Mouse (Mus musculus): ENCODE results near the gene Shank2. TPM values are rescaled to one million over a fixed set of nuclear protein-coding genes. Genes with fewer than 3 reads are reported as not detected.

Shank2 gene
- total and polyA plus RNA-seq, 3 experiments, result not detected

DNA sequence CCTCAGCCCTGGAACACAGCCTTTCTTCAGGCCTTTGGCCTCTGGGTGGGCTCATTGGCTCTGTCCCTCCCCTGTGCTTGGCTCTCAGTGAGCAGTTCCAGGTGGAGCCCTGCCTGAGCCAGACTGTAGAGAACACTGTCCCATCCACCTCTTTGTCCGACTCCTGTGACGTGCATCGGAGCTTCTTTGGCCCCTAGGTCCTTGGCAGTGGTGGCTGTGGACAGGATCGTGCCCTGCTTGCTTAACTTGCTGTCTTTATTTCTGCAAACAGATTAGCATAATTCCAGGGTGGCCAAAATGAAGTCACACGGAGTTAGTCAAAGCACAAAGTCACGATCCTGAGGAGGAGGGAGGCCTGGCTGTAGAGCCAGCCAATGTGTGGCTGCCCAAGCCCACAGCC is 419.8 kb downstream of the Shank2 start:
- Histone ChIP-seq H3K27ac (ENCODE audit: control insufficient read depth, low read depth, low read length) (no peak overlapping the region), H3K79me2 (ENCODE audit: control insufficient read depth, insufficient read depth, low read length, poor library complexity) (no peaks in the 10 kb centered on the region)
- no peak for DNase-seq (ENCODE audit: low read depth, low spot score)

DNA sequence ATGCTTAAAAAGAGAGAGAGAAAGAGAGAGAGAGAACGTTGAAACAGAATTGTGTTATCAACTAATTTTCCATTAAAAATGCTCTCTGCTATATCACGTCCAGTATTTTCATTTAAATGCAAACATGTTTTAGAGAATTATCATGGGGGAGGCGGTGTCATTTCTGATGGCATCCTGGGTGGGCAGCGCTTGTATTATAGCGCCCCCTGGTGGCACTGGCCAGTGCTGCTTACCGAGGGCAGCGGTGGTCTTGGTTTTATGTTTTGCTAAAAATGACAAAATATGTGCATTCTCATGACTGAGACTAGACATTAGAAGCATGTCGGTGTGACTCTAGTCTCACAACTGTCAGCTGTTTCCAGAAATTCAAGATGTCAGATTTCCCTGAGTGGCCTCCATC is 424.2 kb downstream of the Shank2 start:
- Histone ChIP-seq H3K4me3 (ENCODE audit: control insufficient read depth in 1 of 2, insufficient read depth in 1 of 2, low read depth in 2 of 2, low read length in 2 of 2) (no peak overlapping the region), H3K9ac (ENCODE audit: control insufficient read depth, low read depth, low read length, poor library complexity, severe bottlenecking) (no peak overlapping the region), H3K36me3 (ENCODE audit: control insufficient read depth in 1 of 2, insufficient read depth in 2 of 2, low read length in 2 of 2) (no peaks in the 10 kb centered on the region), H3K27ac (ENCODE audit: control insufficient read depth, low read depth, low read length) (no peak overlapping the region), H3K79me2 (ENCODE audit: control insufficient read depth, insufficient read depth, low read length, poor library complexity) (no peaks in the 10 kb centered on the region), H3K9me3 (replicated peaks; ENCODE audit: insufficient read depth, low read length) (no peaks in the 10 kb centered on the region), H3K4me1 (ENCODE audit: control insufficient read depth in 1 of 2, insufficient read depth in 2 of 2, low read length in 2 of 2) (no peaks in the 10 kb centered on the region), H3K27me3 (ENCODE audit: control insufficient read depth in 1 of 2, insufficient read depth in 2 of 2, low read length in 2 of 2) (no peaks in the 10 kb centered on the region)
- peak; percentile 57 for DNase-seq (ENCODE audit: low read depth, low spot score)
- TF ChIP-seq NELFE (IDR thresholded peaks at IDR 0.05; ENCODE audit: low read depth, low read length) (no peak), ZMIZ1 (IDR thresholded peaks at IDR 0.05; ENCODE audit: low read depth, low read length) (no peak), RAD21 (IDR thresholded peaks at IDR 0.05; ENCODE audit: low read depth, low read length) (peak; percentile 92), ZKSCAN1 (IDR thresholded peaks at IDR 0.05; ENCODE audit: low read depth, low read length) (no peak), ZNF384 (IDR thresholded peaks at IDR 0.05; ENCODE audit: low read depth, low read length) (no peak), ELF1 (IDR thresholded peaks at IDR 0.05; ENCODE audit: low read depth, low read length) (no peak), MYC (IDR thresholded peaks at IDR 0.05; ENCODE audit: low read depth, low read length) (no peak), HCFC1 (IDR thresholded peaks at IDR 0.05; ENCODE audit: low read depth, low read length) (no peak), TBP (IDR thresholded peaks at IDR 0.05; ENCODE audit: low read depth, low read length) (no peak), TCF12 (IDR thresholded peaks at IDR 0.05; ENCODE audit: low read depth, low read length) (no peak), JUND (IDR thresholded peaks at IDR 0.05; ENCODE audit: low read depth, low read length) (no peak), MYB (IDR thresholded peaks at IDR 0.05; ENCODE audit: low read depth, low read length) (no peak), GABPA (IDR thresholded peaks at IDR 0.05; ENCODE audit: low read depth, low read length) (no peak), CHD2 (IDR thresholded peaks at IDR 0.05; ENCODE audit: low read length) (no peak), E2F4 (IDR thresholded peaks at IDR 0.05; ENCODE audit: borderline replicate concordance, low read depth, low read length) (no peak), TAL1 (IDR thresholded peaks at IDR 0.05; ENCODE audit: low read length) (no peak), RCOR1 (IDR thresholded peaks at IDR 0.05; ENCODE audit: low read depth, low read length) (no peak), SMC3 (IDR thresholded peaks at IDR 0.05; ENCODE audit: low read depth, low read length) (peak; percentile 87), POLR2A (IDR thresholded peaks at IDR 0.05; ENCODE audit: control insufficient read depth in 1 of 2, insufficient read depth in 1 of 2, low read depth in 1 of 2, low read length in 2 of 2, poor library complexity in 1 of 2) (no peak), CTCF (IDR thresholded peaks at IDR 0.05 in 2 of 3, conservative IDR thresholded peaks at IDR 0.05 in 1 of 3; ENCODE audit: control insufficient read depth in 1 of 3, insufficient read depth in 1 of 3, low read depth in 2 of 3, low read length in 3 of 3, poor library complexity in 1 of 3, severe bottlenecking in 1 of 3) (peak; percentile 90 to 96 (median 91)), POLR2AphosphoS5 (IDR thresholded peaks at IDR 0.05; ENCODE audit: borderline replicate concordance, low read depth, low read length) (no peak), USF1 (IDR thresholded peaks at IDR 0.05; ENCODE audit: low read depth, low read length) (no peak), NRF1 (IDR thresholded peaks at IDR 0.05; ENCODE audit: insufficient read depth, low read depth, low read length, poor library complexity, severe bottlenecking) (no peak), EP300 (IDR thresholded peaks at IDR 0.05; ENCODE audit: low read depth in 1 of 2, low read length in 2 of 2) (no peak), MAZ (IDR thresholded peaks at IDR 0.05; ENCODE audit: low read depth, low read length) (0 out of 2 replicates have a peak, but pooled peaks have one; percentile 25), ETS1 (IDR thresholded peaks at IDR 0.05; ENCODE audit: low read depth, low read length) (no peak), UBTF (IDR thresholded peaks at IDR 0.05; ENCODE audit: borderline replicate concordance, insufficient read depth, low read depth, low read length) (no peak), USF2 (IDR thresholded peaks at IDR 0.05; ENCODE audit: borderline replicate concordance in 1 of 2, insufficient read depth in 1 of 2, low read depth in 1 of 2, low read length in 2 of 2) (no peak), SIN3A (IDR thresholded peaks at IDR 0.05; ENCODE audit: low read length) (no peak)

More for the DNA sequence above, 419.8 kb downstream of the Shank2 start:
- H3K9me3 ChIP-seq (replicated peaks; ENCODE audit: insufficient read depth, low read length), result no peaks in the 10 kb centered on the region
- no peaks in the 10 kb centered on the region for H3K4me1 ChIP-seq (ENCODE audit: control insufficient read depth in 1 of 2, insufficient read depth in 2 of 2, low read length in 2 of 2)
- no peaks in the 10 kb centered on the region for H3K27me3 ChIP-seq (ENCODE audit: control insufficient read depth in 1 of 2, insufficient read depth in 2 of 2, low read length in 2 of 2)
- H3K4me3 ChIP-seq (ENCODE audit: control insufficient read depth in 1 of 2, insufficient read depth in 1 of 2, low read depth in 2 of 2, low read length in 2 of 2), result no peak overlapping the region
- no peak overlapping the region for H3K9ac ChIP-seq (ENCODE audit: control insufficient read depth, low read depth, low read length, poor library complexity, severe bottlenecking)
- H3K36me3 ChIP-seq (ENCODE audit: control insufficient read depth in 1 of 2, insufficient read depth in 2 of 2, low read length in 2 of 2), result no peaks in the 10 kb centered on the region
- TF ChIP-seq NRF1 (IDR thresholded peaks at IDR 0.05; ENCODE audit: insufficient read depth, low read depth, low read length, poor library complexity, severe bottlenecking), result no peak
- TF ChIP-seq NELFE (IDR thresholded peaks at IDR 0.05; ENCODE audit: low read depth, low read length), result no peak
- no peak for TF ChIP-seq TCF12 (IDR thresholded peaks at IDR 0.05; ENCODE audit: low read depth, low read length)
- TF ChIP-seq RCOR1 (IDR thresholded peaks at IDR 0.05; ENCODE audit: low read depth, low read length), result no peak
- TF ChIP-seq POLR2A (IDR thresholded peaks at IDR 0.05; ENCODE audit: control insufficient read depth in 1 of 2, insufficient read depth in 1 of 2, low read depth in 1 of 2, low read length in 2 of 2, poor library complexity in 1 of 2), result no peak
- TF ChIP-seq ETS1 (IDR thresholded peaks at IDR 0.05; ENCODE audit: low read depth, low read length), result no peak
- TF ChIP-seq MYB (IDR thresholded peaks at IDR 0.05; ENCODE audit: low read depth, low read length), result no peak
- TF ChIP-seq MAZ (IDR thresholded peaks at IDR 0.05; ENCODE audit: low read depth, low read length), result no peak
- TF ChIP-seq USF2 (IDR thresholded peaks at IDR 0.05; ENCODE audit: borderline replicate concordance in 1 of 2, insufficient read depth in 1 of 2, low read depth in 1 of 2, low read length in 2 of 2), result no peak
- no peak for TF ChIP-seq ZC3H11A (IDR thresholded peaks at IDR 0.05; ENCODE audit: low read depth, low read length)
- TF ChIP-seq ELF1 (IDR thresholded peaks at IDR 0.05; ENCODE audit: low read depth, low read length), result no peak
